Mouse (Mus musculus) thymus, adult 2 months (tissue): ENCODE data around the gene Ccdc85b. TPM values are rescaled to one million over a fixed set of nuclear protein-coding genes. Genes with fewer than 3 reads are reported as not detected.
A peak's percentile ranks its signal among the peaks of the same experiment; 100 is the strongest.
"Not testable (repeated sequence)": the region's sequence is repeated elsewhere in the genome, so short reads cannot be mapped to it uniquely, and the experiment has no call there.

Experiments
- DNase-seq: peaks from one replicate; pipeline ENCODE4 v3.0.0; 2021
- H3K27ac ChIP-seq: fragments of 200-500 bp; 2 replicates; pipeline ENCODE4 v1.5.1; 2012; ENCODE audit warnings: low read length, control low read depth; ENCODE audit not compliant: control insufficient read depth, insufficient read depth
- H3K27me3 ChIP-seq: fragments of 200-500 bp; 2 replicates; pipeline ENCODE4 v1.6.1; 2012; ENCODE audit warnings: mild to moderate bottlenecking, low read length, moderate library complexity, mixed read lengths; ENCODE audit not compliant: control insufficient read depth, insufficient read depth
- H3K36me3 ChIP-seq: fragments of 200-500 bp; 2 replicates; pipeline ENCODE4 v1.6.1; 2012; ENCODE audit warnings: mild to moderate bottlenecking, low read length, moderate library complexity; ENCODE audit not compliant: control insufficient read depth, insufficient read depth
- H3K4me1 ChIP-seq: fragments of 200-500 bp; replicated peaks from 2 replicates; pipeline ENCODE4 v1.6.1; 2012; ENCODE audit warnings: low read length; ENCODE audit not compliant: control insufficient read depth, insufficient read depth
- H3K4me3 ChIP-seq: fragments of 200-500 bp; 2 replicates; pipeline ENCODE4 v1.5.1; 2012; ENCODE audit warnings: mild to moderate bottlenecking, low read length, control low read depth, moderate library complexity; ENCODE audit not compliant: control insufficient read depth, insufficient read depth
- CTCF ChIP-seq: fragments of 200-500 bp; IDR thresholded peaks from 2 replicates; pipeline ENCODE4 v1.5.1; 2012; ENCODE audit warnings: mild to moderate bottlenecking, control low read depth, low read length, moderate library complexity, borderline replicate concordance; ENCODE audit not compliant: control insufficient read depth, poor library complexity, insufficient read depth; ENCODE audit errors: extremely low read depth
- POLR2A ChIP-seq: fragments of 200-500 bp; IDR thresholded peaks from 2 replicates; pipeline ENCODE4 v1.6.1; 2012; ENCODE audit warnings: mild to moderate bottlenecking, low read length, control low read depth, moderate library complexity; ENCODE audit not compliant: control insufficient read depth, poor library complexity, insufficient read depth; ENCODE audit errors: extremely low read depth
- WGBS: fragments of 180-500 bp; shearing (Covaris S2); methylation state at CpG from one replicate; pipeline ENCODE4 v1.1.7; 2018; 5-methylcytosine and 5-hydroxymethylcytosine counted together
- polyA plus RNA-seq: library from polyadenylated mRNA; depleted of rRNA; stranded (reverse); fragments of >200 nt; gene quantifications from 2 replicates; pipeline ENCODE4 v1.2.3, GENCODE M21; 2012; rRNA removed

Gene Ccdc85b
- polyA plus RNA-seq, 1 experiment = 8.2 TPM

- 94% methylated on average over 5 of the region's 5 CpGs for WGBS
- H3K27ac ChIP-seq = no peak overlapping the region
- no peak overlapping the region for H3K4me3 ChIP-seq
- no peaks in the 10 kb centered on the region for H3K27me3 ChIP-seq
- H3K36me3 ChIP-seq = no peaks in the 10 kb centered on the region
- H3K4me1 ChIP-seq = peaks cover 16% of the 10 kb centered on the region
- DNase-seq = no peak
- no peak for TF ChIP-seq POLR2A
- TF ChIP-seq CTCF = no peak
Measured at GRCm38 (mm10) chr19:5411961-5412360, 45.7 kb downstream of the Ccdc85b start.

DNA sequence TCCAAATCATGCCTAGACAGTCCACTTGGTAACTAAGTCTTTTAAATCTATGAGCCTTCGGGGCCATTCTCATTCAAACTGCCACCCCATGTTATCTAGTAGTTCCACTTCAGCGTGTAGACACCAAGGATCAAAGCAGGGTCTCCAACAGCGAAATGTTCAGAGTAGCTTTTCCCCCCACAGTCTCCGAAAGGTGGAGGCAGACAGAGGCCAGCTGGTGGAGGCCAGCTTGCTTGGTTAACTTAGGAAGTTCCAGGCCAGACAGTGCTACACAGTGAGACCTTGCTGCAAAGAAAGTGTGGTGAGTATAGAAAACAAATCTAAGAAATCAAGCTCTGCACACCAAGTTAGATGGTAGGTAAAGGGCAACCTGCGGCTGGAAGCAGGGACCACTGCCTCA, 47.1 kb downstream of the Ccdc85b start:
- TF ChIP-seq POLR2A (no peak), CTCF (no peak)
- H3K27ac ChIP-seq = no peak overlapping the region
- 98% methylated on average over 5 of the region's 5 CpGs for WGBS
- H3K27me3 ChIP-seq = no peaks in the 10 kb centered on the region
- DNase-seq = no peak
- H3K36me3 ChIP-seq = no peaks in the 10 kb centered on the region
- H3K4me3 ChIP-seq = no peak overlapping the region
- H3K4me1 ChIP-seq = peaks cover 18% of the 10 kb centered on the region

DNA sequence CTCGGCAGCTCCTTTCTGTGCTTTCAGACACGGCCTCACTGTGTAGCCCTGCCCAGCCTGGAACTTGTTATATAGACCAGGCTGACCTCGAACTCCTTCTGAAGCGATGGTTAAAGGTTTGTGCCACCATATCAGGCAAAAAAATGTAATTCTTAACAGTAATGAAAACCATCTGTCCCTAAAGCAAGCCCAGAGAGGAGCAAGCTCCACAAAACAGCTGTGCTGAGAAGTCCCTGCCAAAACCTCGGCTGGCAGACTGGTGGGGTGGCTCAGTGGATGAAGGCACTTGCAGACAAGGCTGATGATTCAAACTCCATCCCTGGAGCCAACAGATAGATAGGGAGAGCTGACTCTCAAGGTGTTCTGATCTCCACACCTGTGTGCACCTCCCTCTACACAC, 48.6 kb downstream of the Ccdc85b start:
- 80% methylated on average over 5 of the region's 5 CpGs for WGBS
- Histone ChIP-seq H3K4me1 (peaks cover 18% of the 10 kb centered on the region), H3K27ac (peak overlapping the region; percentile 5; the same call in 1 of the 2 replicates), H3K27me3 (no peaks in the 10 kb centered on the region), H3K4me3 (no peak overlapping the region), H3K36me3 (no peaks in the 10 kb centered on the region)
- DNase-seq = no peak
- TF ChIP-seq CTCF = no peak
- no peak for TF ChIP-seq POLR2A

DNA sequence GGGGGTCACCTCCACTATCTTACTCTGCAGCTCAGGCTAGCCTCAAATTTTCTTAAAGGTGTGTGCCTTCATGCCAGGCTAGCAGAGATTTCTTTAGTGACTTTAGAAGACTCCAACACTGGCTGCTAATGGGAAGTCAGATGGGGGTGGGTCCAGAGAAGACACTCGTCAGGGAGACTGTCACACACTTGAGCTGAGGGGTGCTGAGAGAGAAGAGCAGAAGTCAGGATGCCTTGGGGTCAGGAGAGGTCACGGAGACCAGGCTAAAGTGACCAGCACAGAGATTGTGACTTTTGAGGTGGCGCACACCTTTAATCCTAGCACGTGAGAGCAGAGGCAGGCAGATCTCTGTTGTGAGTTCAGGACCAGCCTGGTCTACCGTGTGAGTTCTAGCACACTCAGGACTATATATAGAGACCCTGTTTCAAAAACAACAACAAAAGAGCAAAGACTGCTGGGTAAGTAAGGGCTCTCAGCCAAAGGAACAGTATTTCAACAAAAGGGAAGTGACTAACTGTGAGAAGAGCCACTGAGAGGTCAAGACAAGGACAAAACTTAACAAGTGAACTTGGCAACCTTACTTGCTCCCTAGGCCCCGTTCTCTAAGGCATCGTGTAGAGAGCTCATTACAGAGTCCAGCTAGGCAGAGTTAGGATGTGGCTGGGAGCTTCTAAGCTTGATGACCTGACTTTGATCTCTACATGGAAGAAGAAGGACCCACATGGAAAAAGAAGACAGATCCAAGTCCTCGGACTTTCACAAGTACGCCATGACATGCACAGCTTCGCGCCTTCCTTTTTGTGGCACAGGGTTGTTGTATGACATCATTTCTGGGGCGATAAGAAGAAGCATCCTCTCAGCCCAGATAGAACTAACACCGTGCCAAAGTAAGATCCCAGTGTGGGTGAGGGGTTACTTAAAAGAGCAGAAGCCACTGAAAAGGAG, 49.4 kb downstream of the Ccdc85b start:
- WGBS = 76% methylated on average over 13 of the region's 13 CpGs
- DNase-seq = no peak

DNA sequence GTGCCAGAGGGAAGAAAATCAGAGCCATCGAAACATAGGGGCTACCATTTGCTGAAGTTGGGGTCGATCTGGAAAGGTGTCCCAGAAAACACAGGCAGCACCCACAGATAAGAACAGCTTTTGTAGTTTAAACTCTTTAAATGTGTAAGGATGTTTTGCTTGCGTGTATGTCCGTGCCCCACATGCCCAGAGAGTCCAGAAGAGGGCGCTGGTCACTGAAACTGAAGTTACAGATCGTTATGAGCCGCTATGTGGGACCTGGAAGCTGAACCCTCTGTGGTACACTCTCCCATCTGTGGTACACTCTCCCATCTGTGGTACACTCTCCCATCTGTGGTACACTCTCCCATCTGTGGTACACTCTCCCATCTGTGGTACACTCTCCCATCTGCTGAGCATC, 50.6 kb downstream of the Ccdc85b start:
- TF ChIP-seq POLR2A (no peak), CTCF (no peak)
- Histone ChIP-seq H3K27me3 (no peaks in the 10 kb centered on the region), H3K4me1 (peaks cover 18% of the 10 kb centered on the region), H3K36me3 (no peaks in the 10 kb centered on the region), H3K4me3 (peak overlapping the region; percentile 100), H3K27ac (peak overlapping the region; percentile 100)
- peak; percentile 63 for DNase-seq
- 10% methylated on average over 7 of the region's 7 CpGs for WGBS

More for the DNA sequence above, 49.4 kb downstream of the Ccdc85b start:
- TF ChIP-seq CTCF (no peak), POLR2A (no peak)
- Histone ChIP-seq H3K4me3 (no peak overlapping the region), H3K27me3 (no peaks in the 10 kb centered on the region), H3K4me1 (peaks cover 18% of the 10 kb centered on the region), H3K27ac (peak overlapping the region; percentile 37), H3K36me3 (no peaks in the 10 kb centered on the region)

DNA sequence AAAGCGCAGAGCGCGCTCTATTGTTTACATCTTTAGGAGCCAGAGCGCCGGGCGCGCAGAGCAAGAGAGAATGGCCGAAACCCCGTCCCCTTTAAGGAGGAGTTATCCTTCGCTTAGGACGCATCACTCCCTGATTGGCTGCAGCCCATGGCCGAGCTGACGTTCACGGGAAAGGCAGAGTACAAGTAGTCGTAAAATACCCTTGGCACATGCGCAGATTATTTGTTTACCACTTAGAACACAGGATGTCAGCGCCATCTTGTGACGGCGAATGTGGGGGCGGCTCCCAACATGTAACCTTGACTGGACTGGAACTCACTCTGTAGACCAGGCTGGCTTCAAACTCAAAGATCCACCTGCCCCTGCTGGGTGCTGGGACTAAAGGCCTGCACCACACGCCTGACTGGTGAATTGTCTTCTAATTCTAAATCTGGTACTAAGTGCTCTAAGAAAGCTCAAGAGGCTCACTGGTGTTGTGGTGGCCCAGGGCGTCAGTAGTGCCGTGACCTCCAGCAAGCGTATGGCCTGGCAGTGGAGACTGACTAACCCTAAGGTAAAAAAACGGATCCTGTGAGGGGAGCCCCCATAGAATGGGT, 51.1 kb downstream of the Ccdc85b start:
- Histone ChIP-seq H3K27ac (peak overlapping the region; percentile 100), H3K4me3 (peak overlapping the region; percentile 100), H3K4me1 (peaks cover 18% of the 10 kb centered on the region)
- H3K36me3 ChIP-seq, H3K27me3 ChIP-seq: not testable (repeated sequence)
- peak; percentile 34 for DNase-seq
- 10% methylated on average over 25 of the region's 25 CpGs for WGBS

DNA sequence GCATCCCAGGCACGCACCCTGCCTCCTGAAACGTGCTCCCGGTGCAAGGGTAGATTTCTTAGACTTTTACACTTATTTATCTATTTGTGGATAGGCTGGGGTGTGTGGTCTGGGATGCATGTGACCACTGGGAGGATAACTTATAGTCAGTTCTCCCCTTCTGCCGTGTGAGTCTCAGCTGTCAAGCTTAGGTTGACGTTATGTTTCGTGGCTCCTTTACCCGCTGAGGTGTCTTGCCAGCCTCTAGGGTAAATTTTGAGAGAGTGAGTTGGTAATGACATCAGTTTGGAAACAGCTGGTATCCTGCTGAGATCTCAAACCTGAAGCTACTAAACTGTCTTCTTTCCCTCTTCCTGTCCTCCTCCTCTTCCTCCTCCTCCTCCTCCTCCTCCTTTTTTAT, 51.8 kb downstream of the Ccdc85b start:
- H3K27me3 ChIP-seq = no peaks in the 10 kb centered on the region
- H3K27ac ChIP-seq = peak overlapping the region; percentile 83
- DNase-seq = no peak
- H3K36me3 ChIP-seq = no peaks in the 10 kb centered on the region
- peak overlapping the region; percentile 44 for H3K4me3 ChIP-seq
- peaks cover 18% of the 10 kb centered on the region for H3K4me1 ChIP-seq
- WGBS = 24% methylated on average over 7 of the region's 7 CpGs
- TF ChIP-seq POLR2A = no peak

Other genes with a start within 250 kb of the Ccdc85b start
- gene Pacs1, start 184.8 kb downstream of the Ccdc85b start, polyA plus RNA-seq = 58.9 and 64.9 TPM in 2 replicates
- gene Sf3b2, start 162.4 kb downstream of the Ccdc85b start, polyA plus RNA-seq = 213 and 250 TPM in 2 replicates
- gene Gal3st3, start 159.6 kb downstream of the Ccdc85b start, polyA plus RNA-seq = 4.8 and 6.3 TPM in 2 replicates
- gene Catsper1, start 122.2 kb downstream of the Ccdc85b start, polyA plus RNA-seq = not detected in 2 replicates
- gene Cst6, start 108.3 kb downstream of the Ccdc85b start, polyA plus RNA-seq = 60.2 and 101 TPM in 2 replicates
- gene Eif1ad, start 91.2 kb downstream of the Ccdc85b start, polyA plus RNA-seq = 50.0 and 51.3 TPM in 2 replicates
- 294 and 314 TPM in 2 replicates for gene Banf1, start 90.7 kb downstream of the Ccdc85b start, polyA plus RNA-seq
- gene Sart1, start 69.2 kb downstream of the Ccdc85b start, polyA plus RNA-seq = 41.6 and 48.9 TPM in 2 replicates
- 0.14 and 0.59 TPM in 2 replicates for gene Tsga10ip, start 55.4 kb downstream of the Ccdc85b start, polyA plus RNA-seq
- gene Drap1, start 32.9 kb downstream of the Ccdc85b start, polyA plus RNA-seq = 112 and 133 TPM in 2 replicates
- gene AI837181, start 32.8 kb downstream of the Ccdc85b start, polyA plus RNA-seq = 145 and 149 TPM in 2 replicates
- 0.16 TPM in 1 of 2 replicates, not detected in the other for gene Fosl1, start 10.3 kb downstream of the Ccdc85b start, polyA plus RNA-seq
- 142 and 157 TPM in 2 replicates for gene Fibp, start 2.7 kb upstream of the Ccdc85b start, polyA plus RNA-seq
- gene Ctsw, start 10.6 kb upstream of the Ccdc85b start, polyA plus RNA-seq = 49.1 and 54.3 TPM in 2 replicates
- gene Efemp2, start 16.1 kb upstream of the Ccdc85b start, polyA plus RNA-seq = 17.3 and 21.6 TPM in 2 replicates
- gene Mus81, start 30.5 kb upstream of the Ccdc85b start, polyA plus RNA-seq = 127 and 149 TPM in 2 replicates
- gene Cfl1, start 32.6 kb upstream of the Ccdc85b start, polyA plus RNA-seq = 1,557 and 1,580 TPM in 2 replicates
- gene 1700020D05Rik, start 45.9 kb upstream of the Ccdc85b start, polyA plus RNA-seq = 3.3 and 3.5 TPM in 2 replicates
- gene Snx32, start 52.6 kb upstream of the Ccdc85b start, polyA plus RNA-seq = 20.0 and 22.6 TPM in 2 replicates
- gene Ovol1, start 102.8 kb upstream of the Ccdc85b start, polyA plus RNA-seq = 1.4 and 1.9 TPM in 2 replicates
- 35.0 and 38.9 TPM in 2 replicates for gene Ap5b1, start 110.1 kb upstream of the Ccdc85b start, polyA plus RNA-seq
- 87.0 and 96.5 TPM in 2 replicates for gene Rnaseh2c, start 144.0 kb upstream of the Ccdc85b start, polyA plus RNA-seq
- 90.0 and 106 TPM in 2 replicates for gene Kat5, start 152.3 kb upstream of the Ccdc85b start, polyA plus RNA-seq
- 112 and 142 TPM in 2 replicates for gene Rela, start 179.6 kb upstream of the Ccdc85b start, polyA plus RNA-seq
- gene Sipa1, start 205.8 kb upstream of the Ccdc85b start, polyA plus RNA-seq = 267 and 301 TPM in 2 replicates
- gene Map3k11, start 230.8 kb upstream of the Ccdc85b start, polyA plus RNA-seq = 141 and 144 TPM in 2 replicates
- gene Pcnx3, start 231.0 kb upstream of the Ccdc85b start, polyA plus RNA-seq = 421 and 455 TPM in 2 replicates
- 0.97 and 1.0 TPM in 2 replicates for gene Kcnk7, start 246.5 kb upstream of the Ccdc85b start, polyA plus RNA-seq